Mouse (Mus musculus): ENCODE measurements around the gene Ttc39d.
A peak's percentile ranks its signal among the peaks of the same experiment; 100 is the strongest.
"Not testable (repeated sequence)": the region's sequence is repeated elsewhere in the genome, so short reads cannot be mapped to it uniquely, and the experiment has no call there.

Gene Ttc39d

DNA sequence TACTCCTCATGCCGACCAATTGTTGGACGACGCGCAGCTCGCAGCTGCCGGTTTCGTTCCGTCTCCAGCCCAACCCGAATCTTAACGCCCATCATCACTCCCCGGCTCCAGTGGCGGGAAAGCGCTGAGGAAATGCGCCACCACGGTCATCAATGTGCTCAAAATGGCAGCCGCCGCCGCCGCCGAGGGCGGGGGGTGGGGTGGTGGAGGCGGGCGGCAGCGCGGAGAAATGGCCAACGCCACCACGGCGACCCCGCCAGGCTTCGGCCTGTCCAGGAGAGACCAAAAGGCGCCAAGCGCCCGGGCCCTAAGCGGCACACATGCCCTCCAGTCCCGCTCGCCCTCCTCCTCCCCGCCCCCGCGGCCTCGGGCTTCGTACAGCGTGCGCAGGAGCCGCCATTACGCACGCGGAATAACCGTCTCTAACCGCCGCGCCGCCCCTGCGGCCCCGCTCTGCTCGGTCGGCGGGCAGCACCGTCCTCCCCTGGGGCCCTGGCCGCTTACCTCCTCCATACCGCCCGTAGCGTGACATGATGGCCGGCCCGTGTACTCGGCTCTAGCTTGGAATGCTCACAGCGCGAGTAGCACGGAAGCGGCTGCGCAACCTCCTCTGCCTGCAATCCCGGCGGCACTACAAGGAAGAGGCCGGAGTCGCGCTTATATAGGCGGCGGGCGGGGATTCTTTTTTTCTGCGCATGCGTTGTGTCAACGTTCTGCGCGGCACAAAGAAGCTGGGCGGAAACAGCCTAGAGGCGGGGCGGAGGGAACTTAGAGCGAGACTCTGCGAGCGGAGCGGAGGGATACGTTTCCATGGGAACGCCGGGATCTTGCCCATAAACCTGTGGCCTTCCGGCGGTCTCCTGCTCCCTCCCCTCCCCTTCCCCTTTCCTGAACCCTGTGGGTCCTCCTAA lies at the start of gene Ttc39d, which contains the start of gene Srsf7:
Ttc39d (plus strand) TSS at position 790 of the 911 bp plus-strand sequence.
Srsf7 (minus strand) TSS at position 637 of the 911 bp plus-strand sequence.
- peak; percentile 98 for DNase-seq (ENCODE audit: low read depth, low spot score)

DNA sequence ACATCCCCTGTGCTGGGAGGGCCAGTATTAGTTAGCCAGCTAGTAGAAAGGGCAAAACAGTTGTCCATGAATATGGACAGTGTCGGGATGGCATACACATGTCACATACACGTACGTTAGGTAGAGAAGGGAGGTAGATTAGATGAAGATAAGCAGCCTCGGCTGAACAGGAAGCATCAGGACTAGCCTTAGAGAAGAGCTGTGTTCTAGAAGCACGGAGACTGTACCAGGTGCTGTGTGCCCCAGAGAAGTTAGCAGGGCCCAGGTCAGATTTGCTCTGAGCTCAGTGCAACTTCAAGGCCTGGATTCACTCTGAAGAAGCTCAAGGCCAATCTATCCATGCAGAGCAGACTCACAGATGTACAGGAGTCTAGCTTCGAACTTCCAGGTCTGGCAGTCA lies 49.8 kb upstream of the Ttc39d start:
- DNase-seq (ENCODE audit: low read depth, low spot score): no peak

DNA sequence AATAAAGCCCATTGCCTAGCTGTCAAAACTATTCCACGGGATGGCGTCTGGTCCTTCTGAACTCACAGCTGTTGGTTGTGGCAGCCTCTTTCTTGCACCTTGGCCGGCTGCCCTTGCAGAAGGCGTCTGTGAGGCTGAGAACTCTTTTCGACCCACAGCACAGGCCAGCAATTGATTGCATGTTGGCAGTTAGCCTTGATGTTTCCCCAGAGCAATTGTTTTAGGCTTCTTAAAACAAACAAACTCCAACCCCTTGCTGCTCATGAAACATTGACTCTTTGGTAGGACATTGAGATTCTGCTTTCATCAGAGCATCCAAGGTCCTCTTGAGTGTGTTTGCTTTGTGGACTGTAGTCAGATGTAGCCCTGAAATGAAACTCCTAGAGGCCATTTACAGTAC lies 46.8 kb upstream of the Ttc39d start:
- DNase-seq (ENCODE audit: low read depth, low spot score): no peak

DNA sequence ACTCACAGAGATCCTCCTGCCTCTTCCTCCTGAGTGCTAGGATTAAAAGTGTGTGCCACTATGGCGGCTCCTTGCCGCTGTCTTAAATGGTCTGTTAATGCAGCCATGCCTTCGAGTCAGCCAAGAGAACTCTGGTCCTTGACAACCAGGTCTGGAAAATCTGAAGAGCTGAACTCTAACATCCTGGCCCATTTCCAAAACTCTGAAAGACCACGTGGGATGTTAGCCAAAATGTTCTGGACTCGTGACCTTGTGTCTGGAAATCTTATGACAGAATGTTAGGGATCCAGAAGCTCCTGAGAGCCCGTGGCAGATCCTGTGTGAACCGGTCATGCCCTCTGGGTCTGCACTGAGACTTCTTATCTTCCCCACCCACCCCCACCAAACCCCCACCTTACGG lies 43.3 kb upstream of the Ttc39d start:
- DNase-seq (ENCODE audit: low read depth, low spot score): no peak

DNA sequence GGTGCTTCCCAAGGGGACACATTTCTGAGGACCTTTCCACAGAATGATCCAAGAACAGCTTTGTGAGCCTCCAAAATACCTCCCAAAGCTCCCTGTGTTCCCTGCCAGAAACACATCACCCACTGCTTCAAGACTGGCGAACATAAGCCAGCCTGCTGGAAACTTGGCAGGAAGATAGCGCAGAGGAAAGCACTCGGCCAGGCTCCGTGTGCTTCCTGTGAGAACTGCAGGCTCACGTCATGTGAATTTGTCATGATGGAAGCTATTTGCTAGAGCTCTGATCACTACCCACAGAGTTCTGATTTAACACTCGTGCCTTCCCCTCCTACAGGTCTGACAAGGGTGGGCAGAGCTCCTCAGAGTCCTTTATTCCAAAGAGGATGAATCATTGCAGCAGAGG lies 41.5 kb upstream of the Ttc39d start:
- no peak for DNase-seq (ENCODE audit: low read depth, low spot score)

DNA sequence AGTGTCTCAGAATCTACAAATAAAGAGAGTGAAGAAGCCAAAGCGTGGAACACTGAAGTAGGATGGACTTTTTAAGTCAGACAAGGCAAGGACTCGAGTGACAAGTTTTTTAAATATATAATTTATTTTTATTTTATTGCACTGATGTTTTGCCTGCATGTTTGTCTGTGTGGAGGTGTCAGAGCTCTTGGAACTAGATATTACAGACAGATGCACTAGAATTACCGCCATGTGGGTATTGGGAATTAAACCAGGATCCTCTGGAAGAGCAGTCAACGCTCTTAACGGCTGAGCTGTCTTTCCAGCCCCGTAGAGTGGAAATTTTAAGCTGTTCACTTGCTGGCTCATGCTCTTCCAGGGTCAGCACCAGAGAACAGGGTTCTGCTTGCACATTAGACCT lies 40.9 kb upstream of the Ttc39d start:
- no peak for DNase-seq (ENCODE audit: low read depth, low spot score)

DNA sequence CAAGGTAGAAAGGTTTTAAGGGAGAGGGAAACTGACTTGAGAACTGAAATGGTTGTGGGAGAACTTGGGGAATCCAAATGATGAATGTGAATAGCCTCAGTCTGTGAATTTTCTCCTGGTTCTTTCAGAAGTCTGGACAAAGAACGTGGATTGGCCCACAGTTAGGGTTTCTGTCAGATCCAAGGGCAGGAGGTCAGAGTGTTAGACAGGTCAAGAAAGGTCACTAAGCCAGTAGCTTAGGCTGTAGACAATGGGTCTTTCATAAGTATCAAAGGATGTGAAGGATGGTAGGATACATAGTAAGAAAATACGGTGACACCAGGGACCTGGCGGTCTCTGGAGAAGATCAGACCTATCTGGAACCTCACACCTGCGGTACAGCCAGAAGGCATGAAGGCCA lies 39.8 kb upstream of the Ttc39d start:
- no peak for DNase-seq (ENCODE audit: low read depth, low spot score)

DNA sequence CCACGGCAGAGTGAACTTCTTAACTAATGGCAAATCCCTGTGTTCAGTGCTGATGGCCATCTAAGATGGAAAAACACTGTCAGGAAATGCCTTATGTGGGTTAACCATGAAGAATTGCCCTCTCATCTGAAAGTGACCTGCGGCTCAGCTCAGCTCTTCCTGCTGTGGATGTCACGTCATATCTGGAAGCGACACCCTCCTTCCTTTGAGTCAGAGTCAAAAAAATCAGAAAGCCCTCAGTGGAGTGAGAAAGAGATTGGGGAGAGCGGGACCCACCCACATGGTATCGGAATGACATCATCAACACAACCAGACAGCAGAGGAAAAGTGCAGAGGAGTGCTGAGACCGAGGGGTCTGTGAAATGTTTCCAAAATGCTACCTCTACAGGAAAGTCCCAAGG lies 39.4 kb upstream of the Ttc39d start:
- no peak for DNase-seq (ENCODE audit: low read depth, low spot score)

DNA sequence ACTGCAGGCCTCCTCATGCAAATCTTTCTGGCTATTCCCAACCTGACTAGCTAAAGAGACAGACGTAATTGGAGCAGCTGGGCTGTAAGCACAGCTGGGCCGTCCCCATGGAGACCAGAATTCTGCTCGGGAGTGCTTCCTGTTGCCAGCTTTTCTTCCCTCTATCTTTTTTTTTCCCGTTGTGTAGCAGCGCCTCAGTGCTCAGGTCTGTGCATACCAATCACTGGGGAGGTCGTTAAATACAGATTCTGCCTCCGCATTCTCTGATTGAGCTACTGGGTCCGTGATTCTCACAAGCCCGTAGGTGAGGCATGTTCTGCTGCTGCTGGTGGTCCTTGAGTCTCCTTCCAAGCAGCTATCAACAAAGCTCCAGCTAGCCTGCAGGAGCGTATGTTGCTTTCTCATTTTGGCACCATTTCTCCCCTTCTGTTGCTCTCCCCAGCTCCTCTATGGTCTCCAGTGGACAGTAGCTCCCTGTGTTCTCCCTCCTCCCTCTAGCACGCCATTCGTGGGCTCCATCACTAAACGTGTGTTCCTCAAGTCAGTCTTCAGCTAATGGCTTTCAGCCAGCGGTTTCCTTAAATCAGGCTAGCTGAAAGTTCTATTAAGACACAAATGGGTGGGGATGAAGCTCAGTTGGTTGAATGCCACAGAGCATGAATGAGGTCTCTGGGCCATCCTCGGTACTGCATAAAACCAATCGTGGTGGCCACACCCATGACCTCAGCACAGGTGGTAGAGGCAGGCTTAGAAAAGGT lies 38.7 kb upstream of the Ttc39d start:
- no peak for DNase-seq (ENCODE audit: low read depth, low spot score)

DNA sequence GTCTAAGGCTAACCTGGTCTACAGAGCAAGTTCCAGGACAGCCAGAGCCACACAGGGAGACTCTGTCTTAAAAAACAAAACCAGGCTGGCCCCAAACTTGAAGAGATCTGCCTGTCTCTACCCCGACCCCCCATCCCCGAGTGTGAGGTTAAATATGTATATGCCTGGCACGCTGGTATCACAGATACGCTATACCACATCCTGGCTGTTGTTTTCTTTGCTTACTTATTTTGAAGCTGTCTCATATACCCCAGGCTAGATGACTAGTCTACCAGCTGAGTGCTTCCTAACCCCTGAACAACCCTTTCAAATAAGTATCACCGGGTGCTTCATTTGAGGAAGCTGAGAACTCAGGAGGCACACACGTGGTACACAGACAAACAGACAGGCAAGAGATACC lies 37.5 kb upstream of the Ttc39d start:
- DNase-seq (ENCODE audit: low read depth, low spot score): no peak

DNA sequence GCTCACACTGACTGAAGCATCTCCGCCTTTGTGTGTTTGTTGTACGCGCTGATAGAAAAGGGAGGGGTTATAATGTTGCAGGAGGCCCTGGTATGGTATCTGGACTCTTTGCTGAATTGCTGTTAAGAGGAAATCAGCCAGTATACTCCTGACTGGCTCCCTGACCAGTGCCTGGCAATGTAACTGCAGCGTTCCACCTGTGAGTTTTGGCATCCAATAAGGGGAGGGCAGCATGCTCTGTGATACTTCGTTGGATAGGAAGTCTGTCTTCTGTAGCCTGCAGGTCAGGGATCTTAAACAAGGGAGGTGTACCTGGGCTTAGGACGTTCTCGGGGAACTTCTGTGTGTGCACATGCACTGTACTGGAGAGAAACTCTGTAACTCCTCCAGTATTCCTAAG lies 36.3 kb upstream of the Ttc39d start:
- no peak for DNase-seq (ENCODE audit: low read depth, low spot score)

DNA sequence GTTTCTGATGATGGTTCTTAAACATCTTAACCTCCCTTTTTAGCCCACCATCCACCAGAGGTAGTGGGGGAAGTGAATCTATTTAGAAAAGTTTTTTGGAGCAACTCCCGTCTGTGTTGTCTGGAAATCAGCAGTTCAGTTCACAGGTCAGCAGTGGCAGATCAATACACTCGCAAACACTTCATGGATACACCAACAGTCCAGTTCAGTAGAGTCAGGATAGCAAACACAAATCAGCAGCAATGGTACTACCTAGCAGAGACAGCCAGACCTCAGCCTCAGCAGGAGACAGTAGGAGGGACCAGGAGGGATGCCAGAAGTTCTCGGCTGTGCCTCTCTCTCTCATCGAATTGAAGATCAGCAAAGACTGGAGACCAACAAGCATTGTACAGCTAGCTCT lies 35.3 kb upstream of the Ttc39d start:
- no peak for DNase-seq (ENCODE audit: low read depth, low spot score)

DNA sequence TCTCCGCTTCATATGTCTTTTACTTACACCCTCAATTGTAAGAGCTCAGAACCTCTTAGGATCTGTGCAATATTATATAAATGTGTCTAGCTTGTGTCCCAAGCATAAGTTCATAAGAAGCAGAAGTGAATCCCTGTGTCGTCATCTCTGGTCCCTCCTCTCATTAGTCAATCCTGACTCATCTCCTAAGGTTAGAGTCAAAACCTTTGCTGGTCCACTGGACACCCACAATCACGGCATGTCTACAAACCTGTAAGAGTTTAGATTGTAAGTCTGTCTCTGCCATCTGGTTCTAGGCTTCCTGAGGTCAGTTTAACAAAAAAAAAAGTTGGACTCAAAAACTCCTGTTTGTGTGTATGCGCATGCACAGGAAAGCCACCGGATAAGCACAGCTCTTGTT lies 34.5 kb upstream of the Ttc39d start:
- DNase-seq (ENCODE audit: low read depth, low spot score): no peak

DNA sequence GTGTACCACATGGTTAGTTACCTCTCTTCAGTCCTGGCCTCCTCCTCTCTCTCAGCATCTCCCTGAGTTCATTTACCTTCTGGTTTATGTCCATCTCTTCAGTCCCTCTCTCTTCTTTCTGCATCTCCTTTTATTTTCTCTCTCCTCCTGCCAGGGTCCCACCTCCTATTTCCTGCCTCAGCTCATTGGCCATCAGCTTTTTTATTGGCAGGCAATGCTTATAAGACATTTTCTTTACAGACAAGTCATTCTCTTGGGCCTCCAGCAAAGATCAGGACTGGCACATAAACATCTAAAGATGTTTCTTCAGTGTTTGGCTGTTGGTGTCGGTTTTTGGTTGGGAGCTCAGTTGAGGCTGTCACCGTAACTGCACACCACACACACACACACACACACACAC lies 33.6 kb upstream of the Ttc39d start:
- DNase-seq (ENCODE audit: low read depth, low spot score): no peak

DNA sequence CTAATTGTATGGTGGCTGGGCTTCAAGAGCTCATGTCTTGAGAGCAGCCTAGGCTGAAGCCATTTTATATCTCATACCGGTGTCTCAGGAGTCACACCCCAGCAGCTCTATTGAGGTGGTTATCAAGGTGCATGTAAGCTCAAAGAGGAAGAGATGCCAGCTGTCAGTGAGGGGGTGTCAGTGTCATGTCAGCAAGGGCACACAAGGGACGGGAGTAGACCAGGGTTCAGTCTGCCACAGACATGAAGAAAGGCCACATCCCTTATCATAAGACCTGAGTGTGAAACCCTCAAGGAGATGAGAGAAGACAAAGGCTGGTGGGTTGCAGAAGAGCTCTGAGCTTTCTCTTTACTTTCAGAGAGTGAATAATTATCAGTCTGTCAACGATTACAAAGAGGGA lies 33.1 kb upstream of the Ttc39d start:
- no peak for DNase-seq (ENCODE audit: low read depth, low spot score)

DNA sequence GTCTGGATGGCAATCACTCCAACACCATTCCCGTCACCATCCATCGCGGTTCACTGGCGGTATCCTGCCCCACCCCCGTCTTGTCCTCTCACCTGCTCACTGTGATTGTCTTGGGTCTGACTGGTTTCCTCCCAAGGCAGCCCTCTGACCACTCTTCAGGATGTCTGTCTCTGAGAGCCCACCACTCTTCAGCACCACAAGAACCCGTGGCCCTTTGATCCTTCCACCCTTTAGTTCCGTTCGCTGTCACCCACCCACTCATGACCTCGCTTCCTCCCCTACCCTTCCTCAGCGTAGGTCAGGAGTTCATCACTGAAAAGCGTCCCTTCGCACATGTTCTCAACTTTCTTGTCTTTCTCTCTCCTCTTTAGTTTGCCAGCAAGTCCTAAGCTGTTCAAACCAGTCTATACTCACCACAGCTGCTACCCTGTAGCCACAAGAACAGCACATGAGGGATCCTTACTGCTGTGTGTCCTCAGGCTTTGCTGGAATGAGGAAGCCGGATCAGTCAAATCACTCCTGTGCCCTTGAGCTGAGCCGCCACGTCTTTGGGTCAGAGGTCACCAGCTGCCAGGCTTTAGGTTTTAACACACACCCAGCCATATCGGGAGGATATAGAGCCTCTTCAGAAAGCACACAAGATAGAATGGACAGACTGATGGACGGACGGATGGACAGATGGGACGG lies 32.4 kb upstream of the Ttc39d start:
- DNase-seq (ENCODE audit: low read depth, low spot score): no peak

DNA sequence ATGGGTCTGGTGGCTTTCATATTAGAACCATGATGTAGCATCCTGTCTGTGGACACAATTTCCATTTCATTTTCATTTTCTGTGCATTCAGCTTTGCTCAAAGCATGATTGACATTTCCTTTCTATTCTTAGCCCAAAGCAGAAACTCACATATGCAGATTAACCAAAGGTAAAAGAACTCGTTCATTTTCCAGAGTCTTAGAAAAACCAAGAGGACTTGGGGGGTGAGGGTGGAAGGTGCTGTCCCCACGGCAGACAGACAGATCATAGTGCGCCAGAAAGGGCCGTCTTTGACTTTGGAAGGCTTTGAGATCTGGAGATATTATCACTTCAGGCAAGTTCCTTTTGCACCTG lies 31.9 kb upstream of the Ttc39d start:
- no peak for DNase-seq (ENCODE audit: low read depth, low spot score)

DNA sequence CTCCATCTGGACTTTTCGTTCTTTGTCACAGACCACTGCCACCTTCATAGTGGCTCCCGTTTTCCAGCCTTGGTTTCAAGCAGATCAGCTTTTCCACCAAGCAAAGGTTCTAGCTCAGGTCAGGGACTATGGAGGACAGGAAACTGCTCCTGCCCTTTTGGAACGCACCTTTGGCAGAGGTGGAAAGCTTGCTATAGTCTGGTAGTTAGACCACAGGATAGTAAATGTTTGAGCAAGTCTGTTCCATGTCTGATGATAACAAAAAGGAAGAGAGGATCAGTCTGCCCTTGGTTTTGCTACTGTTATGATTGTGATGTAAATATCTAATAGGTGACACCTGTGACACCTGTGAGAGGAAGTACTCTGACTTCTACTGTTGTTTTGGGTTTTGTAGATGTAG lies 31.3 kb upstream of the Ttc39d start:
- no peak for DNase-seq (ENCODE audit: low read depth, low spot score)

DNA sequence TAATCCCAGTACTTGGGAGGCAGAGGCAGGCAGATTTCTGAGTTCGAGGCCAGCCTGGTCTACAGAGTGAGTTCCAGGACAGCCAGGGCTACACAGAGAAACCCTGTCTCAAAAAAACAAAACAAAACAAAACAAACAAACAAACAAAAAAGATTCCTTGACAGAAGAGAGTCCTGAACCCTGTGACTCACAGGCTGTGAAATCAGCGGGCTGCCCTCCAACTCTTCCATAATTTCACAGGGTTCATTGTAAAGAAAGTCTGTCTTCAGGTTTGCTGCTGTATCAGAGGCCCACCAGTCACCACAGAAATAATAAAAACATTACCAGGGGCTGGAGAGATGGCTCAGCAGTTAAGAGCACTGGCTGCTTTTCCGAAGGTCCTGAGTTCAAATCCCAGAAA lies 28.4 kb upstream of the Ttc39d start:
- DNase-seq (ENCODE audit: low read depth, low spot score): not testable (repeated sequence)

DNA sequence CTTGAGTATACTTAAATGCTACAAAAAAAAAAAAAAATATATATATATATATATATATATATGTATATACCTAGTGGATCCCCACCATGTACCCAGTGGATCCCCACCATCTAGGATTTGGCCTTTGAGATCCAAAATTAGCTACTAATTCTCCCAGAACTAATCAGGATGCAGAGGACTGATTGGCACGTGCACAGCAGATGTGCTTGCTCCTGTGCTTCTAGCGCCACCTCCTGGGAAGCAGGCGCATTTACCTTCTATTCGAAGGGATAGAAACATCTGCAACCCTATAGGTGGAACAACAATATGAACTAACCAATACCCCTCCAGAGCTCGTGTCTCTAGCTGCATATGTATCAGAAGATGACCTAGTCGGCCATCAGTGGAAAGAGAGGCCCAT lies 27.3 kb upstream of the Ttc39d start:
- DNase-seq (ENCODE audit: low read depth, low spot score): peak; percentile 63

DNA sequence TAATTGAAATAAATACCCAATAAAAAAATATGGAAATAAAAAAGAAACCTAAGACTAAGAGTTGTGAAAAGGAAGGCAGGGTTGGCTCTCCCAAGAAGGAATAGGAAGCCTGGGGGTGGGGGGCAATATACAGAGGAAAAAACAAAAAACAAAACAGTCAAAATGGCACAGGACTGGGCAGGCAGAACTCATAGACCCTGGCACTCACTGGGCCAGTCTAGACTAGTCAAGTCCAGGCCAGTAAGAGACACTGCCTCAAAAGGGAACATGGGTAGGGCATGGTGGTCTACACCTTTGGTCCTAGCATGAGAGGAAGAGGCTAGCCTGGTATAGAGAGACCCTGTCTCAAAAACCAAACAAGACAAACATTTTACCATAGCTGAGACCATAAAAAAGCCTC lies 26.8 kb upstream of the Ttc39d start:
- DNase-seq (ENCODE audit: low read depth, low spot score): no peak

DNA sequence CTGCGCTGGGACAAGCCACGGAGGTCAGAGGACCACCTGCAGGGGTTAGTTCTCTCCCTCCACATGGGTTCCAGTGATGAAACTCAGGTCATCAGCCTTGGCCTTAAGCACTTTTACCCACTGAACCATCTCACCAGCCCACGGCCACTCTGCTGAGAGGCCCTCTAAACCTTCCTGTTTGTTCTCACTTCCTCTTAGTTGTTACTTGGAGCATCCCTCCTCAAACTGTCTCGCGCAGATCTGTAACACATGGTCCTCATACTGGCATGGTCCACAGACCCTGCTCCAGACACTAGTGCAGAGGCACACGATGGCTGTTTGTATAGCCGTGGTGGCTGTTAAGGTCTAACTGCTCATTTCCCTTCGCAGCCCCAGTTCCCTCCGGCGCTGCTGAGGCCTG lies 23.6 kb upstream of the Ttc39d start:
- DNase-seq (ENCODE audit: low read depth, low spot score): no peak
